Comparison of ENCODE assay signal across 8 mouse cellular contexts in the genomic region with DNA sequence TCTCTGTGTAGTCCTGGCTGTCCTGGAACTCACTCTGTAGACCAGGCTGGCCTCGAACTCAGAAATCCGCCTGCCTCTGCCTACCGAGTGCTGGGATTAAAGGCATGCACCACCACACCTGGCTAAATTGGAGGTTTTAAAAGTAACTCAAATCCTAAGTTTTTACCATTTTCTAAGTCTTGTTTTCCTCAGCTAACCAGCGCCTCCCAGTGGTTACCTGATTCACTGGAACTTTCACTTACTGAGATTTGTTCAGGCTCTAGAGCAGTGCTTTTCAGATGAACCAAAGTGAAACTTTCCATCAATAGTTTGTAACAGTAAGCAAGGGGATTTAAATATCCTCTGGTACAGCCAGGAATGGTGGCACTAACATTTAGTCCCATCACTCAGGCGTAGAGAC.
A peak's percentile ranks its signal among the peaks of the same experiment; 100 is the strongest.
DNase-seq lines count a peak whose midpoint lies in the region; ATAC-seq and TF ChIP-seq lines count a peak whose summit lies in the region.
"Not testable (repeated sequence)": the region's sequence is repeated elsewhere in the genome, so short reads cannot be mapped to it uniquely, and the experiment has no call there.

No protein-coding gene starts in this region.

- H3K36me3 ChIP-seq in intestine, embryonic 14.5 days (ENCODE audit: control insufficient read depth, insufficient read depth, low read length) = not testable (repeated sequence)

- H3K9me3 ChIP-seq in intestine, embryonic 14.5 days (ENCODE audit: control insufficient read depth, low read length) = not testable (repeated sequence)

- intact Hi-C loops in left cerebral cortex, adult 2 months (cut with DNase I) = loop anchor here (5.0 kb wide), 1 partner anchor 279 kb away; no protein-coding TSS in a partner anchor

- H3K9ac ChIP-seq in intestine, embryonic 14.5 days (ENCODE audit: low read length) = not testable (repeated sequence)

- H3K27ac ChIP-seq in intestine, embryonic 14.5 days (ENCODE audit: low read depth); left cerebral cortex, adult 2 months: not testable (repeated sequence)

- peak; percentile 56 for DNase-seq in R1 (ENCODE audit: low read depth, low spot score)
- DNase-seq in intestine, embryonic 14.5 days (ENCODE audit: low spot score) = peak; percentile 73
- DNase-seq in left cerebral cortex, adult 2 months (ENCODE audit: extremely low spot score in 1 of 2, low spot score in 2 of 2) = peak; percentile 9 to 17
- peak; percentile 17 for DNase-seq in lung, postnatal 36 days
- peak; percentile 15 to 27 for DNase-seq in right cerebral cortex, postnatal 10 days (ENCODE audit: low spot score in 2 of 2)
- DNase-seq in yolk sac, embryonic 10.5 days (ENCODE audit: low spot score) = peak; percentile 29

- 34% methylated on average over 5 of the region's 5 CpGs for WGBS in intestine, embryonic 14.5 days

- ATAC-seq in common myeloid progenitor, adult 5-6 weeks (replicated peaks; ENCODE audit: low read depth, poor library complexity, severe bottlenecking) = 0 out of 2 replicates have a peak, but pooled peaks have one; percentile 32
- peak; percentile 50; the same call in 1 of the 2 replicates for ATAC-seq in frontal cortex, adult (ENCODE audit: low TSS enrichment)
- not testable (repeated sequence) for ATAC-seq in intestine, embryonic 14.5 days (replicated peaks; ENCODE audit: low FRiP score, low TSS enrichment, low read depth)

- not testable (repeated sequence) for H3K4me3 ChIP-seq in intestine, embryonic 14.5 days (ENCODE audit: low read depth, low read length); left cerebral cortex, adult 2 months

- H3K27me3 ChIP-seq in intestine, embryonic 14.5 days (replicated peaks; ENCODE audit: control insufficient read depth, insufficient read depth, low read length) = not testable (repeated sequence)

- H3K4me2 ChIP-seq in intestine, embryonic 14.5 days (ENCODE audit: low read length) = not testable (repeated sequence)

- not testable (repeated sequence) for H3K4me1 ChIP-seq in intestine, embryonic 14.5 days (replicated peaks; ENCODE audit: control insufficient read depth, insufficient read depth, low read length)

- TF ChIP-seq CTCF in left cerebral cortex, adult 2 months (IDR thresholded peaks at IDR 0.05) = peak; percentile 53

Comparison
In these comparisons a context has a peak if more than half of its experiments do, and no peak if none do; other contexts are left out.
1. DNase-seq: peak in every context shown above with its lines; median percentile 73 in intestine, embryonic 14.5 days; 56 in R1; 29 in yolk sac, embryonic 10.5 days; 21 in right cerebral cortex, postnatal 10 days; 17 in lung, postnatal 36 days; 13 in left cerebral cortex, adult 2 months.